Mouse (Mus musculus): ENCODE measurements around the gene Ptgdr2.

The Ptgdr2 gene

GRCm38 (mm10) chr19:10937110-10937563, at the start of gene Ptgdr2:
TSS of gene Ptgdr2 (plus strand) at chr19:10937160.
- no peak for DNase-seq (ENCODE audit: low spot score)

GRCm38 (mm10) chr19:10892201-10892600, 44.8 kb upstream of the Ptgdr2 start:
- no peak for DNase-seq (ENCODE audit: low spot score)

- peak; percentile 93 for DNase-seq (ENCODE audit: low spot score)
Observed at GRCm38 (mm10) chr19:10895016-10895528, 41.9 kb upstream of the Ptgdr2 start, which contains the start of gene Prpf19. TSS of gene Prpf19 (plus strand) at chr19:10895231.

GRCm38 (mm10) chr19:10895708-10896107, 41.3 kb upstream of the Ptgdr2 start:
- no peak for DNase-seq (ENCODE audit: low spot score)

GRCm38 (mm10) chr19:10896849-10897248, 40.1 kb upstream of the Ptgdr2 start:
- DNase-seq (ENCODE audit: low spot score), result no peak

GRCm38 (mm10) chr19:10897491-10897890, 39.5 kb upstream of the Ptgdr2 start:
- DNase-seq (ENCODE audit: low spot score), result no peak

- no peak for DNase-seq (ENCODE audit: low spot score)
Observed at GRCm38 (mm10) chr19:10900315-10900714, 36.6 kb upstream of the Ptgdr2 start.

- DNase-seq (ENCODE audit: low spot score), result no peak
Observed at GRCm38 (mm10) chr19:10901046-10901445, 35.9 kb upstream of the Ptgdr2 start.

GRCm38 (mm10) chr19:10904512-10904911, 32.4 kb upstream of the Ptgdr2 start:
- DNase-seq (ENCODE audit: low spot score), result no peak

GRCm38 (mm10) chr19:10904927-10905727, 31.8 kb upstream of the Ptgdr2 start:
- peak; percentile 30 for DNase-seq (ENCODE audit: low spot score)

- DNase-seq (ENCODE audit: low spot score), result no peak
Observed at GRCm38 (mm10) chr19:10905728-10906000, 31.3 kb upstream of the Ptgdr2 start.

- peak; percentile 50 for DNase-seq (ENCODE audit: low spot score)
Observed at GRCm38 (mm10) chr19:10907891-10908290, 29.1 kb upstream of the Ptgdr2 start.

- DNase-seq (ENCODE audit: low spot score), result no peak
Observed at GRCm38 (mm10) chr19:10909087-10909721, 27.8 kb upstream of the Ptgdr2 start.

- DNase-seq (ENCODE audit: low spot score), result no peak
Observed at GRCm38 (mm10) chr19:10914291-10914690, 22.7 kb upstream of the Ptgdr2 start.

- DNase-seq (ENCODE audit: low spot score), result no peak
Observed at GRCm38 (mm10) chr19:10914870-10915269, 22.1 kb upstream of the Ptgdr2 start.

- no peak for DNase-seq (ENCODE audit: low spot score)
Observed at GRCm38 (mm10) chr19:10916506-10916905, 20.5 kb upstream of the Ptgdr2 start.

GRCm38 (mm10) chr19:10918321-10918991, 18.5 kb upstream of the Ptgdr2 start:
- no peak for DNase-seq (ENCODE audit: low spot score)

GRCm38 (mm10) chr19:10920532-10920931, 16.4 kb upstream of the Ptgdr2 start, which contains the start of gene Zp1:
TSS of gene Zp1 (minus strand) at chr19:10920632.
- no peak for DNase-seq (ENCODE audit: low spot score)

- DNase-seq (ENCODE audit: low spot score), result no peak
Observed at GRCm38 (mm10) chr19:10921058-10921457, 15.9 kb upstream of the Ptgdr2 start.

GRCm38 (mm10) chr19:10924220-10924619, 12.7 kb upstream of the Ptgdr2 start:
- DNase-seq (ENCODE audit: low spot score), result no peak

GRCm38 (mm10) chr19:10926123-10926621, 10.8 kb upstream of the Ptgdr2 start:
- DNase-seq (ENCODE audit: low spot score), result no peak

- no peak for DNase-seq (ENCODE audit: low spot score)
Observed at GRCm38 (mm10) chr19:10926666-10927065, 10.3 kb upstream of the Ptgdr2 start.

Data from ovary, postnatal 14 days (tissue).